Mouse (Mus musculus) duodenum, adult 2 months (tissue): ENCODE data around the gene Gen1. TPM values are rescaled to one million over a fixed set of nuclear protein-coding genes. Genes with fewer than 3 reads are reported as not detected.

Source experiments
- polyA plus RNA-seq: library from polyadenylated mRNA; depleted of rRNA; stranded (reverse); fragments of >200 nt; gene quantifications from 2 replicates; pipeline ENCODE4 v1.2.3, GENCODE M21; 2012; ENCODE audit warnings: low replicate concordance; rRNA removed

Gen1 gene
- 0.06 TPM in 1 of 2 replicates, not detected in the other for polyA plus RNA-seq

GRCm38 (mm10) chr12:11265382-11266281, at the start of gene Gen1, which contains the start of gene Smc6:
Gene Gen1, minus strand, starts transcription at chr12:11265801.
Gene Smc6, plus strand, starts transcription at chr12:11265886.

GRCm38 (mm10) chr12:11208872-11209271, 56.7 kb downstream of the Gen1 start, which contains the start of gene Msgn1:
Gene Msgn1, minus strand, starts transcription at chr12:11208972.

Other genes starting within 250 kb of the Gen1 start
- 0.48 and 0.72 TPM in 2 replicates for gene Kcns3, start 114.7 kb downstream of the Gen1 start, polyA plus RNA-seq
- not detected in 2 replicates for gene Msgn1, start 56.8 kb downstream of the Gen1 start, polyA plus RNA-seq
- gene Smc6, start 85 bp upstream of the Gen1 start, polyA plus RNA-seq, result 0.51 and 0.82 TPM in 2 replicates
- 0.09 and 0.15 TPM in 2 replicates for gene Vsnl1, start 170.8 kb upstream of the Gen1 start, polyA plus RNA-seq
- gene Rad51ap2, start 190.3 kb upstream of the Gen1 start, polyA plus RNA-seq, result not detected in 2 replicates